Mouse (Mus musculus) G1E (cell line): ENCODE results near the gene Foxr1.

Source experiments
- CTCF ChIP-seq: IDR thresholded peaks from 2 replicates; pipeline ENCODE4 v1.5.1; 2012; ENCODE audit warnings: low read depth, low read length, inconsistent platforms, mixed read lengths
- GATA1 ChIP-seq: IDR thresholded peaks from 2 replicates; pipeline ENCODE4 v1.6.1; 2012; ENCODE audit warnings: borderline replicate concordance, low read length, inconsistent platforms, mixed read lengths
- GATA2 ChIP-seq: IDR thresholded peaks from 2 replicates; pipeline ENCODE4 v1.6.1; 2012; ENCODE audit warnings: low read depth, low read length, inconsistent platforms, borderline replicate concordance
- POLR2AphosphoS5 ChIP-seq: IDR thresholded peaks from 2 replicates; pipeline ENCODE4 v1.6.1; 2012; ENCODE audit warnings: low read depth, low read length, inconsistent platforms; ENCODE audit not compliant: insufficient replicate concordance
- TAL1 ChIP-seq: conservative IDR thresholded peaks from 2 replicates; pipeline ENCODE4 v1.6.1; 2012; ENCODE audit warnings: low read depth, low read length, inconsistent platforms, mixed read lengths

DNA sequence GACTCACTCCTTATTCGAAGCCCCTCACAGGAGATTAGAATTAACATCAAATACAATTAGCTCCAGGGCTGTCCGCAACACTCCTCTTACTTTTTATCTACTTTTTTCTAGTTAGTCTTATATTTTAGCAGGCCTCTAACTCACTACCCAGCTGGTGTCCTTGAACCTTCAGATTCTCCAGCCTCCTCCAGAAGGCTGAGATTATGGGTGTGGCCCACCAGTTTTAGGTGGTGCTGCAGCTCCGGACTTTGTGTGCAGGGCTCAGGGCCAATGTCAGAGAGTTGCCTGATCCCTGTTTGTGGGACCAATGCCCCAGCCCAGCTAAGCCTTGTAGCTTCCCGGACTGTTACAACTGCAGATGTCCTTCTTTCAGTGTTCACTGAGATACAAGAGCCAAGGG lies 17.4 kb downstream of the Foxr1 start:
- TF ChIP-seq CTCF (no peak), GATA2 (no peak), TAL1 (no peak), POLR2AphosphoS5 (no peak), GATA1 (no peak)
